Mouse (Mus musculus): ENCODE measurements around the gene Psmg4. TPM values are rescaled to one million over a fixed set of nuclear protein-coding genes. Genes with fewer than 3 reads are reported as not detected.

The Psmg4 gene
- polyA plus RNA-seq, 1 experiment: 29.2 TPM

DNA sequence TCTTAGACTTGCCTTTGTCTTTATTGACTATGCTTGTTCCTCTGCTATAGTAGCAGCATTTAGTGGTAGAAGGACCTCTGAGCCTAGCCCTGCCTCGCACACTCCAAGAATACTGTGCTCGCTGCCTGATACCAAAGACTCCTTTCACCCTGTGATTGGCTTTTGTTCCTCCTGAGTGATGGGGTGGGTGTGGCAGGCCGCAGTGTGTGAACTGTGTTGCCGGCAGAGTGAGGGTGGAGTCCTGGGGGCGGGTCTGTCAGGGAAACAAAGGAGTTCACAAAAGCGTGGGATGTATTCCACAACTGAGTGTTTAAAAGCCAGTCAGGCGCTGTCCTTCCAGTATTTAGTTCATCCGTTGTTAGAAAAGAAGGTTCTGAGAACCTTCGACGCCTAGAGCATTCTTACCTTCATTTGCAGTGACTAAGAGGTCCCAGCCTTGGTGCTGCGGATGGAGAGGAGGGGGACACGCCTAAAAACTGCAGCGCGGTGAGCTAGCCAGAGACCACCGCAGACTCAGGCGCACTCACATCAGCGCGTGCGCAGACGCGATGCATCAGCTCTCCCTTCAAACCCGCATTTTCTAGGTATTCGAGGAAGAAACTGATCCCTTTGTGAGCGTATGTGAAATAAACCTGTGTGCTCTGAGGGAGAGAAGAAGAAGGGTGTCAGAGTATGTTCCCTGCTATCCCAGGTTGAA is 31.6 kb upstream of the Psmg4 start:
- Histone ChIP-seq H3K4me1 (ENCODE audit: control insufficient read depth, insufficient read depth, low read length) (peaks cover 2% of the 10 kb centered on the region), H3K27me3 (ENCODE audit: control insufficient read depth, insufficient read depth, low read length, poor library complexity, severe bottlenecking) (no peaks in the 10 kb centered on the region)

DNA sequence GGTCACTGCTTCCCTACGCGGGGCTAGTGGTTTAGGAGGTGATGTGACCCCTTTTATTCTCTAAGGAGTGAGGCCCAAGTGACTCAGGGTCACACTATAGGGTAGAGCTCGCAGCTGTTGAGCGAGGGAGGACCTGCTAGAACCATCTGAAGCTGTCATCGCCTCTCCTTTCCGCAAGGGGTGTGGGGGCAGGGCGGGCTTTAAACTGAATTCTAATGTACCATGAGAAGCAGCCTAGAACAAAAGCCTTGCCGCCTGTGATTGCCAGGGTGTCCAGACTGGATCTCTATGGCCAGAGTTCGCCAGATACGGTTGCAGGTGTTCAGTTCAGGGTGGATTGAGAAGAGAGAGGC is 31.1 kb upstream of the Psmg4 start:
- no peaks in the 10 kb centered on the region for H3K27me3 ChIP-seq (ENCODE audit: control insufficient read depth, insufficient read depth, low read length, poor library complexity, severe bottlenecking)
- H3K36me3 ChIP-seq (ENCODE audit: control insufficient read depth, insufficient read depth, low read length, poor library complexity, severe bottlenecking): peaks cover 5% of the 10 kb centered on the region
- TF ChIP-seq POLR2A (IDR thresholded peaks at IDR 0.05; ENCODE audit: insufficient read depth, low read length) (no peak), EP300 (IDR thresholded peaks at IDR 0.05; ENCODE audit: insufficient read depth, low read depth, low read length) (peak; percentile 53; the same call in 1 of the 2 replicates)
- H3K9ac ChIP-seq (ENCODE audit: low read depth, poor library complexity, severe bottlenecking): no peak overlapping the region
- H3K4me1 ChIP-seq (ENCODE audit: control insufficient read depth, insufficient read depth, low read length): peaks cover 2% of the 10 kb centered on the region
- peak overlapping the region; percentile 77 for H3K4me3 ChIP-seq (ENCODE audit: low read depth, low read length)
- peak overlapping the region; percentile 77 for H3K27ac ChIP-seq (ENCODE audit: insufficient read depth, low read length)
- H3K9me3 ChIP-seq (replicated peaks; ENCODE audit: control insufficient read depth, insufficient read depth, low read length, poor library complexity, severe bottlenecking): no peaks in the 10 kb centered on the region

More for the DNA sequence above, 31.6 kb upstream of the Psmg4 start:
- Histone ChIP-seq H3K4me3 (ENCODE audit: low read depth, low read length) (peak overlapping the region; percentile 77), H3K36me3 (ENCODE audit: control insufficient read depth, insufficient read depth, low read length, poor library complexity, severe bottlenecking) (peaks cover 9% of the 10 kb centered on the region), H3K27ac (ENCODE audit: insufficient read depth, low read length) (peak overlapping the region; percentile 77), H3K9me3 (replicated peaks; ENCODE audit: control insufficient read depth, insufficient read depth, low read length, poor library complexity, severe bottlenecking) (no peaks in the 10 kb centered on the region), H3K9ac (ENCODE audit: low read depth, poor library complexity, severe bottlenecking) (no peak overlapping the region)
- TF ChIP-seq EP300 (IDR thresholded peaks at IDR 0.05; ENCODE audit: insufficient read depth, low read depth, low read length): peak; percentile 82
- TF ChIP-seq CTCF (IDR thresholded peaks at IDR 0.05; ENCODE audit: low read depth, low read length): no peak

DNA sequence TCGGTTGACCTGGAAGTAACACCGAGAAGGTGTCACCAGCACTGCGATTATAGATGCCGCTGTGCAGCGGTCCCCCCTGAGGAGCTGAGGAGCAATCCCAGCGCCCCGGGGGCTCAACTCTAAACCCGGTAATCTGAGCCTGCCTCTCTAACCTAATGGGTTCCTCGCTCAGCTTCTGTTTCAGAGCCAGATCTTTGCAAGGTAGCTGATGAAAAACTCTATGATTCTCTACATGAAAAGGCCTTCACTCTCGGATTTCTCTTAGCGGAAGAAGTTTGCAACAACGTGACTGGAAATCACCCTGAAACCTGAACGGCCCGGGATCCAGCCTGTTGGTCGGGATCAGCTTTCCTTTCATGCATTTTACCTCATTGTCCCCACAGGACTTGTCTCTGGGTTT is 30.5 kb upstream of the Psmg4 start:
- peak overlapping the region; percentile 19 for H3K4me3 ChIP-seq (ENCODE audit: low read depth, low read length)
- H3K4me1 ChIP-seq (ENCODE audit: control insufficient read depth, insufficient read depth, low read length): peaks cover 2% of the 10 kb centered on the region
- no peaks in the 10 kb centered on the region for H3K27me3 ChIP-seq (ENCODE audit: control insufficient read depth, insufficient read depth, low read length, poor library complexity, severe bottlenecking)

DNA sequence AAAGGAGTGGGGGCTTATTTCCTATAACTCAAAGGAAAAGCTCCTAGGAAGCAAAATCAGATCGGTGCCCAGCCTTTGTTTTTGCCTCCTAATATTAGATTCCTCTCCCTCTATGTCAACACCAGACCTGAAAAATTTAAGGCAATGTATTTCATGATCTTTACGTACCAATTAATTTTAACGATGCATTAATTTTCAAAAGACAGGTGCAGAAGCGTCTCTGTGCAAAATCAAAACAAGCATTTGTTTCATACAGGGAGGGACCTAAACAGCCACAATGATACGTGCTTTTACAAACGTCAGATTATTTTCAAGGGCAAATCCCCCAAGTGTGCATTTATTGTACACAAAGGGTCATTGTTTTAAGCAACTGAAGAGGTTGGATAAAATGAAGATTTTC is 29.9 kb upstream of the Psmg4 start:
- no peak overlapping the region for H3K4me3 ChIP-seq (ENCODE audit: low read depth, low read length)
- H3K9ac ChIP-seq (ENCODE audit: low read depth, poor library complexity, severe bottlenecking): no peak overlapping the region
- no peaks in the 10 kb centered on the region for H3K27me3 ChIP-seq (ENCODE audit: control insufficient read depth, insufficient read depth, low read length, poor library complexity, severe bottlenecking)

More for the DNA sequence above, 30.5 kb upstream of the Psmg4 start:
- H3K9ac ChIP-seq (ENCODE audit: low read depth, poor library complexity, severe bottlenecking): peak overlapping the region; percentile 40; the same call in 1 of the 2 replicates
- TF ChIP-seq CTCF (IDR thresholded peaks at IDR 0.05; ENCODE audit: low read depth, low read length) (no peak), EP300 (IDR thresholded peaks at IDR 0.05; ENCODE audit: insufficient read depth, low read depth, low read length) (no peak), POLR2A (IDR thresholded peaks at IDR 0.05; ENCODE audit: insufficient read depth, low read length) (no peak)
- H3K9me3 ChIP-seq (replicated peaks; ENCODE audit: control insufficient read depth, insufficient read depth, low read length, poor library complexity, severe bottlenecking): no peaks in the 10 kb centered on the region
- H3K27ac ChIP-seq (ENCODE audit: insufficient read depth, low read length): peak overlapping the region; percentile 77; the same call in 1 of the 2 replicates
- H3K36me3 ChIP-seq (ENCODE audit: control insufficient read depth, insufficient read depth, low read length, poor library complexity, severe bottlenecking): peaks cover 5% of the 10 kb centered on the region

DNA sequence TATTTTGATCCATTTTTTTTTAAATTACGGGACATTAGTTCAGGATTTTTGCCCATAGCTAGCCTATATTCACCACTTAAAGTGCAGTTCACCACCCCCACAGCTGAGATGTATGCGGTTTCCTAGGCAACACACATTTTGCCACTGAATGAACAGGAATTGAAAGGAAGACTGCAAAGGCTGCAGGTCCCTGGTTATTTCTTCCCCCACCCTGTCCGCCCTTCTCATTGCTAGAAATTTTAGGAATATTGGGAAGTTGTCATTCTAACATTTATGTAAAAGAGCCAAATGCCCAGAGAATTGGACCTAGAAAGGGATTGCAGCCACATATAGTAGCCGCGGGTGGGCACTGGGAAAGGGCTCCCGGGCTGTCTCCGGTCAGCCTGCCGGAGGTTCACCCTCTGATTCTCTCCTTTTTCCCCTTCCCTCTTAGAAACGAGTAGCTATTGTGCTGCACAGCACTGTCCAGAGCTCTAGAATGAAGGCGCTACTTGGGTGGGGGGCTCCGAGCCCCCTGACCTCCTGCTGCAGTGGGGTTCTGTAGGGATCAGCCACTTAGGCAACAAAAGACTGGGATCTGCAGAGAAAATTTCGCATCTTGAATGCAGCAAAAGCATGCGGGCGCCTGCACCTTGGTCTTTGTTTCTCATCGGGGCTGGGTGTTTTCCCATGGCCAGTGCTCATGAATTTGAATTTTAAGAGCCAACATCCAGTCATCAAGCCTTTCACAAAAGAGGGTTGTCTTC is 29.3 kb upstream of the Psmg4 start:
- H3K27ac ChIP-seq (ENCODE audit: insufficient read depth, low read length): no peak overlapping the region
- H3K27me3 ChIP-seq (ENCODE audit: control insufficient read depth, insufficient read depth, low read length, poor library complexity, severe bottlenecking): no peaks in the 10 kb centered on the region
- no peaks in the 10 kb centered on the region for H3K9me3 ChIP-seq (replicated peaks; ENCODE audit: control insufficient read depth, insufficient read depth, low read length, poor library complexity, severe bottlenecking)
- TF ChIP-seq POLR2A (IDR thresholded peaks at IDR 0.05; ENCODE audit: insufficient read depth, low read length): no peak
- TF ChIP-seq CTCF (IDR thresholded peaks at IDR 0.05; ENCODE audit: low read depth, low read length): no peak
- no peak for TF ChIP-seq EP300 (IDR thresholded peaks at IDR 0.05; ENCODE audit: insufficient read depth, low read depth, low read length)
- peaks cover 2% of the 10 kb centered on the region for H3K4me1 ChIP-seq (ENCODE audit: control insufficient read depth, insufficient read depth, low read length)
- peak overlapping the region; percentile 24; the same call in 1 of the 2 replicates for H3K9ac ChIP-seq (ENCODE audit: low read depth, poor library complexity, severe bottlenecking)
- peaks cover 5% of the 10 kb centered on the region for H3K36me3 ChIP-seq (ENCODE audit: control insufficient read depth, insufficient read depth, low read length, poor library complexity, severe bottlenecking)
- H3K4me3 ChIP-seq (ENCODE audit: low read depth, low read length): no peak overlapping the region

More for the DNA sequence above, 29.9 kb upstream of the Psmg4 start:
- Histone ChIP-seq H3K36me3 (ENCODE audit: control insufficient read depth, insufficient read depth, low read length, poor library complexity, severe bottlenecking) (peaks cover 5% of the 10 kb centered on the region), H3K27ac (ENCODE audit: insufficient read depth, low read length) (no peak overlapping the region), H3K9me3 (replicated peaks; ENCODE audit: control insufficient read depth, insufficient read depth, low read length, poor library complexity, severe bottlenecking) (no peaks in the 10 kb centered on the region), H3K4me1 (ENCODE audit: control insufficient read depth, insufficient read depth, low read length) (peaks cover 2% of the 10 kb centered on the region)
- no peak for TF ChIP-seq CTCF (IDR thresholded peaks at IDR 0.05; ENCODE audit: low read depth, low read length)
- TF ChIP-seq EP300 (IDR thresholded peaks at IDR 0.05; ENCODE audit: insufficient read depth, low read depth, low read length): no peak
- TF ChIP-seq POLR2A (IDR thresholded peaks at IDR 0.05; ENCODE audit: insufficient read depth, low read length): no peak

DNA sequence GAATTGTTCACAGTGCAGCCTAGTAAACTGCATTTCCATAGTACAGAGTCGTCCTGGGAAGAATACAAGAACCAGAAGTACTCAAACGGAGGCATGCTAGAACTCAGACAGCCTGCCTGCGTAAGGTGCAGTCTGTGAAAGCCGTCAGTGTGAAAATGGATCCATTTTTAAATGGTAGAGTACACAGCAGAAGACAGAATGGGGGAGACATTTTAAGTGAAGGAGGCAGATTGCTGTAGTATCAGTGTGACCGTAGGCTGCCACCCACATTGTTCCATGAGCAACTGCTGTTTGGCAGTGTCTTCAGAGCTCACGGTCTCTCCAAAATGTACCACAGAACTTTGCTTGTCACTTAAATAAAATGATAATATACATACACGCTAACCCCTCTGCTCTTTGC is 28.5 kb upstream of the Psmg4 start:
- Histone ChIP-seq H3K27me3 (ENCODE audit: control insufficient read depth, insufficient read depth, low read length, poor library complexity, severe bottlenecking) (no peaks in the 10 kb centered on the region), H3K9ac (ENCODE audit: low read depth, poor library complexity, severe bottlenecking) (no peak overlapping the region), H3K36me3 (ENCODE audit: control insufficient read depth, insufficient read depth, low read length, poor library complexity, severe bottlenecking) (no peaks in the 10 kb centered on the region), H3K27ac (ENCODE audit: insufficient read depth, low read length) (no peak overlapping the region), H3K4me1 (ENCODE audit: control insufficient read depth, insufficient read depth, low read length) (no peaks in the 10 kb centered on the region), H3K9me3 (replicated peaks; ENCODE audit: control insufficient read depth, insufficient read depth, low read length, poor library complexity, severe bottlenecking) (no peaks in the 10 kb centered on the region), H3K4me3 (ENCODE audit: low read depth, low read length) (no peak overlapping the region)
- TF ChIP-seq EP300 (IDR thresholded peaks at IDR 0.05; ENCODE audit: insufficient read depth, low read depth, low read length) (no peak), CTCF (IDR thresholded peaks at IDR 0.05; ENCODE audit: low read depth, low read length) (no peak), POLR2A (IDR thresholded peaks at IDR 0.05; ENCODE audit: insufficient read depth, low read length) (no peak)

Measured in ES-Bruce4 (cell line).